Mouse (Mus musculus) limb, embryonic 15.5 days (tissue): ENCODE data around the gene Ppp4r4. TPM values are rescaled to one million over a fixed set of nuclear protein-coding genes. Genes with fewer than 3 reads are reported as not detected.
"Not testable (repeated sequence)": the region's sequence is repeated elsewhere in the genome, so short reads cannot be mapped to it uniquely, and the experiment has no call there.

Source experiments
- ATAC-seq: fragments of 200-750 bp; cut with Nextera tagmentation; 2 replicates; pipeline ENCODE4 v1.8.0; 2017; ENCODE audit warnings: low read depth, moderate TSS enrichment; ENCODE audit not compliant: insufficient number of reproducible peaks, low FRiP score, low TSS enrichment
- H3K27ac ChIP-seq: fragments of 300-500 bp; sonication (generic); 2 replicates; pipeline ENCODE4 v1.5.1; 2015; ENCODE audit warnings: moderate library complexity, mild to moderate bottlenecking, inconsistent platforms
- H3K27me3 ChIP-seq: fragments of 300-500 bp; sonication (generic); 2 replicates; pipeline ENCODE4 v1.6.1; 2015; ENCODE audit warnings: inconsistent platforms
- H3K36me3 ChIP-seq: fragments of 300-500 bp; sonication (generic); 2 replicates; pipeline ENCODE4 v1.6.1; 2015; ENCODE audit warnings: inconsistent platforms
- H3K4me1 ChIP-seq: fragments of 300-500 bp; sonication (generic); 2 replicates; pipeline ENCODE4 v1.6.1; 2015; ENCODE audit warnings: inconsistent platforms
- H3K4me2 ChIP-seq: fragments of 300-500 bp; sonication (generic); 2 replicates; pipeline ENCODE4 v1.6.1; 2015; ENCODE audit warnings: mild to moderate bottlenecking, inconsistent platforms
- H3K4me3 ChIP-seq: fragments of 300-500 bp; sonication (generic); 2 replicates; pipeline ENCODE4 v1.5.1; 2015; ENCODE audit warnings: mild to moderate bottlenecking, inconsistent platforms
- H3K9ac ChIP-seq: fragments of 300-500 bp; sonication (generic); 2 replicates; pipeline ENCODE4 v1.6.1; 2015; ENCODE audit warnings: inconsistent platforms
- H3K9me3 ChIP-seq: fragments of 300-500 bp; sonication (generic); 2 replicates; pipeline ENCODE4 v1.6.1; 2016; ENCODE audit warnings: inconsistent platforms
- WGBS: fragments of 180-500 bp; shearing (Covaris S2); methylation state at CpG from one replicate; pipeline ENCODE4 v1.1.7; 2015; 5-methylcytosine and 5-hydroxymethylcytosine counted together
- polyA plus RNA-seq: library from polyadenylated mRNA; unstranded; fragments of >200 nt; fragmentation: Nextera tagmentation; extraction: Ambion mirVana; gene quantifications from 2 replicates; pipeline ENCODE4 v1.2.1, GENCODE M21; 2015

Gene Ppp4r4
- polyA plus RNA-seq, 1 experiment from 2014 or later = 0.67 TPM

DNA sequence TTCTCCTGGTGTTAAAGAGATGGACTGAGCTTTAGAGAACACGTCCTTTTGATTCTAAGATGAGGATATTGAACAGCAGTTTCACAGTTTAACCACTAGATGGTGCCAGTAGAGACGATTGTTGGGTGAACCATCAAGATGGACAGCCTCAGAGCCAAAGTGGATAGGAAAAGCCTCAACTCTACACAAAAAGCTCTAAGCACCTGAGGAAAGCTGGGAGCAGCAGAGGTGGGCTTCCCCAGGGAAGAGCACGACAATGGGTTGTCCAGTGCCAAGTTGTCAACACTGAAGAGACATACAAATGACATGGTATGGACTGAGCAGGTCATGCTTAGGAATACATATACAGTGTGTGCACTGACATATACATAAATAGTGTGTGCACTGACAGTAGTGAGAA lies 12.1 kb downstream of the Ppp4r4 start:
- H3K27me3 ChIP-seq = no peaks in the 10 kb centered on the region
- no peak for ATAC-seq
- H3K27ac ChIP-seq = no peak overlapping the region
- no peak overlapping the region for H3K9ac ChIP-seq
- no peak overlapping the region for H3K4me3 ChIP-seq
- 6% methylated on average over 3 of the region's 3 CpGs for WGBS
- no peaks in the 10 kb centered on the region for H3K9me3 ChIP-seq
- no peaks in the 10 kb centered on the region for H3K36me3 ChIP-seq
- H3K4me1 ChIP-seq = no peaks in the 10 kb centered on the region
- no peak overlapping the region for H3K4me2 ChIP-seq

DNA sequence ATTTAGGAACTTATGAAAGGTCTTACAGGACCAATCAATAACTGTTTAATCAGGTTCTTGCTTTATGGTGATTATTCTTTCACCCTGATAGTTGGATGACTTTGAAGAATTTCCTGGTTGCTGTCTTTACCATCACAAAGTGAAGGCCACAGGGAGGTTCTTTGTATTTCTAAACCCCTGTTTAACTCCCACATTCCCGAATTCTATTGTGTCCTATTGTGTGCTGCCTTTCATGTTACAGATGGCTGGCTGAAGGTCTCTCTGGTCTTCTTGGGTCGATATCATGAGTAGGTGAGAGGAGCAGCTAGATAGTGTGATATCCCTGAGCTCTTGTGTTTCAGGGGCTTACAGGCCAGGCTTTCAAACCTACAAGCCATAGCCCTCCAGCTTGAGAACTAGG lies 15.4 kb downstream of the Ppp4r4 start:
- no peak for ATAC-seq
- H3K27me3 ChIP-seq = no peaks in the 10 kb centered on the region
- no peaks in the 10 kb centered on the region for H3K36me3 ChIP-seq
- no peaks in the 10 kb centered on the region for H3K4me1 ChIP-seq
- no peak overlapping the region for H3K9ac ChIP-seq
- no peak overlapping the region for H3K4me3 ChIP-seq
- no peak overlapping the region for H3K27ac ChIP-seq
- 57% methylated on average over 2 of the region's 2 CpGs for WGBS
- H3K4me2 ChIP-seq = no peak overlapping the region
- no peaks in the 10 kb centered on the region for H3K9me3 ChIP-seq

GRCm38 (mm10) chr12:103548526-103548925 lies 16.4 kb downstream of the Ppp4r4 start:
- H3K9ac ChIP-seq = no peak overlapping the region
- H3K27me3 ChIP-seq = no peaks in the 10 kb centered on the region
- 58% methylated on average over 4 of the region's 4 CpGs for WGBS
- H3K9me3 ChIP-seq = no peaks in the 10 kb centered on the region
- no peak for ATAC-seq
- no peaks in the 10 kb centered on the region for H3K36me3 ChIP-seq
- no peak overlapping the region for H3K27ac ChIP-seq
- no peak overlapping the region for H3K4me2 ChIP-seq
- H3K4me3 ChIP-seq = no peak overlapping the region
- no peaks in the 10 kb centered on the region for H3K4me1 ChIP-seq

DNA sequence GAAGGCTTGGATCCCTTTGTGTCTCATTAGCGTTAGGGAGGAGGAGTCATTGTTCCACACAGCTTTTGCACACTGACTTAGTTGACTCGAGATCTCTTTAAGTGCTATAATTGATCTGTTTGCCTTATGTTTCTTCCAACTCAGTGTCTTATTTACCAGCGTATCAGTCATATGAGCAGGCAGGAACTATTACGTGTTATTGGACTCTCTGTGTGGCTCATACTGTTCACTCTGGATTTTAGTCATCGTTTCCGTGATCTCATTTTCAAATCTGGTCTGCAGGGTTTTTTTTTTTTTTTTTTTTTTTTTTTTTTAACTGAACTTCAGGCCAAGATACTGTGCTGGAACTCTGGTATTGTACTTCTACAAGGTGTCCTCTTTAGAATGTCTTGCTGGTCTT lies 18.0 kb downstream of the Ppp4r4 start:
- Histone ChIP-seq H3K9me3 (no peaks in the 10 kb centered on the region), H3K4me2 (no peak overlapping the region), H3K4me3 (no peak overlapping the region), H3K9ac (no peak overlapping the region), H3K4me1 (no peaks in the 10 kb centered on the region), H3K36me3 (no peaks in the 10 kb centered on the region), H3K27me3 (no peaks in the 10 kb centered on the region), H3K27ac (no peak overlapping the region)
- ATAC-seq = no peak
- 71% methylated on average over 6 of the region's 6 CpGs for WGBS

DNA sequence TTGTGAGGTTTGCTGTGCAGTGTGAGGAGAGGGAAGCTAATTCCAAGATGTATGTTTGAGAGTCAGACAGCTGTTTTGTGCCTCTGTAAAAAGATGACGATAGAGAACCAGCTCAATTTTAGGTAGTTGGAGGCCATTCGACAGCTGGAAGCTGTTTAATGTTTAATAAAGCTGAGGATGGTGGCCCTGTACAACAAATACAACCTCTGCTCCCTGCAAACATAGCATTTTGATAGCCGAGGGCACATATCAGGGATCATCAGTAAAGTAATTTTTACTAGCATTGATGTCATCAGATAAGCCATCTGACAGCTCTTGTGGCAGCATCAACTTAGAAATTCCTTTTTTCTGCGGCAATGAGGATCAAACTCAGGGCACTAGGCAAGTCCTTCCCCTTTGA lies 19.3 kb downstream of the Ppp4r4 start:
- 48% methylated on average over 4 of the region's 4 CpGs for WGBS
- Histone ChIP-seq H3K27ac (no peak overlapping the region), H3K4me2 (no peak overlapping the region), H3K36me3 (no peaks in the 10 kb centered on the region), H3K4me3 (no peak overlapping the region), H3K9ac (no peak overlapping the region), H3K27me3 (no peaks in the 10 kb centered on the region), H3K4me1 (no peaks in the 10 kb centered on the region), H3K9me3 (no peaks in the 10 kb centered on the region)
- ATAC-seq = no peak

GRCm38 (mm10) chr12:103552506-103552905 lies 20.4 kb downstream of the Ppp4r4 start:
- Histone ChIP-seq H3K9me3 (no peaks in the 10 kb centered on the region), H3K36me3 (no peaks in the 10 kb centered on the region), H3K4me3 (no peak overlapping the region), H3K27ac (no peak overlapping the region), H3K4me1 (no peaks in the 10 kb centered on the region), H3K27me3 (no peaks in the 10 kb centered on the region), H3K9ac (no peak overlapping the region), H3K4me2 (no peak overlapping the region)
- ATAC-seq = no peak
- WGBS = 85% methylated on average over 2 of the region's 2 CpGs

DNA sequence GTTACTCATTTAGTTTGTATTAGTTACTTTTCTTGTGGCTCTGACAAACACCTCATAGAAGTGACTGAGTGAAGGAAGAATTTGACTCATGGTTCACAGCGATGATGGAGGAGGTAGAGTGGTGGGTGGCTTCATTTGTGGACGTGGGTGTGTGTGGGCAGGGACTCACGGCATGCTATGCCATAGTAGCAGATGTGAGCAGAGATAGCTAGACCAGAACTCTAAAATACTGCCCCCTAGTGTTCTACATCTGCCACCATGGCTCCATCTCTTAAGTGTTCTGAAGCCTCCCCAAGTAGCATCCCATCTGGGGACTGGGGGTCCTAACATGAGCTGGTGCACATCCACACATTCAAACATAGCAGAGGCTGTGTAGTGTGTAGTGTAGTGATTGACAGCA lies 21.4 kb downstream of the Ppp4r4 start:
- no peak overlapping the region for H3K27ac ChIP-seq
- H3K9ac ChIP-seq = no peak overlapping the region
- H3K4me1 ChIP-seq = no peaks in the 10 kb centered on the region
- H3K4me3 ChIP-seq = no peak overlapping the region
- ATAC-seq = no peak
- H3K4me2 ChIP-seq = no peak overlapping the region
- no peaks in the 10 kb centered on the region for H3K36me3 ChIP-seq
- 78% methylated on average over 3 of the region's 3 CpGs for WGBS
- no peaks in the 10 kb centered on the region for H3K9me3 ChIP-seq
- no peaks in the 10 kb centered on the region for H3K27me3 ChIP-seq

DNA sequence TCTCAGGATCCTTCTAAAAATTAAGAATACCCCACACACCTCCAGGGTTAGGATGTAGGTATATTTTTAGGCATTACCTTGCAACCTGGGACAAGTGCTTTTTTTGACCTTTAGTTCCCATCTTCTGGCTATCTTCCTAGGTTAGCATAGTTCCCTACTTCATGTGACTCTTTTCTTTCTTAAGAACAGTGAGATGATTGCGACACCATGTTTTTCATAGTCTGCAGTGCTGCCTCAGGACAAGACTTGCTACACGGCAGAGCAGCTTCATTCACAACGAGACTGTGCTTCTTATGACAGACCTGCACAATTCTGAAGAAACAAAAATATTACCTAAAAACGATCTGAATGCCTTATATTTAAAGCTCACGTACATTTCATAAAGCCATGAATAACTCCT lies 24.8 kb downstream of the Ppp4r4 start:
- Histone ChIP-seq H3K4me2 (no peak overlapping the region), H3K27me3 (no peaks in the 10 kb centered on the region), H3K9me3 (no peaks in the 10 kb centered on the region), H3K27ac (no peak overlapping the region), H3K4me3 (no peak overlapping the region), H3K4me1 (no peaks in the 10 kb centered on the region), H3K9ac (no peak overlapping the region), H3K36me3 (no peaks in the 10 kb centered on the region)
- no peak for ATAC-seq
- WGBS = 83% methylated on average over 5 of the region's 5 CpGs

GRCm38 (mm10) chr12:103564726-103565125 lies 32.6 kb downstream of the Ppp4r4 start:
- no peaks in the 10 kb centered on the region for H3K36me3 ChIP-seq
- no peak overlapping the region for H3K4me3 ChIP-seq
- no peak overlapping the region for H3K27ac ChIP-seq
- no peaks in the 10 kb centered on the region for H3K9me3 ChIP-seq
- H3K4me1 ChIP-seq = no peaks in the 10 kb centered on the region
- no peak overlapping the region for H3K4me2 ChIP-seq
- H3K9ac ChIP-seq = no peak overlapping the region
- H3K27me3 ChIP-seq = no peaks in the 10 kb centered on the region
- 57% methylated on average over 1 of the region's 1 CpGs for WGBS
- no peak for ATAC-seq

DNA sequence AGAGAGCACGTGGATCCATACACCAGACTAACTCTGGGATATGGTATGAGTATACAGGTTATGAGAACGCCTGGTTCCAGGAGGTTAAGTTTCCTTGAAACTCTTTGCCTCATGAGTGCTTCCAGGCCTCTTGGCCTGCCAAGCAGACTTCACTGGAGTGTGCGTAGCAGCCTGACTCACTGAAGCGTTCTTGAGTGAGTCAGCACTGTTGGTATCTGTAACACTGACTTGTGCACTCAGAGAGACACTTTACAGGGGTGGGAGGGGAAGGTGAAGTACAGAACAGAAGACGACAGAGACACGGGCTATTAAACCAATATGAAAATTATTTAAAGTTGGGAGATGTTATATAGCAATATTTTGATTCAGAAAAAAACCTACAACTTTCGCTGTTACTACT lies 33.1 kb downstream of the Ppp4r4 start:
- 78% methylated on average over 7 of the region's 7 CpGs for WGBS
- H3K36me3 ChIP-seq = no peaks in the 10 kb centered on the region

GRCm38 (mm10) chr12:103567129-103567528 lies 35.0 kb downstream of the Ppp4r4 start:
- no peaks in the 10 kb centered on the region for H3K4me1 ChIP-seq
- no peak overlapping the region for H3K27ac ChIP-seq
- no peaks in the 10 kb centered on the region for H3K9me3 ChIP-seq
- no peak overlapping the region for H3K4me3 ChIP-seq
- no peaks in the 10 kb centered on the region for H3K36me3 ChIP-seq
- no peak overlapping the region for H3K9ac ChIP-seq
- 66% methylated on average over 3 of the region's 3 CpGs for WGBS
- ATAC-seq = no peak
- no peak overlapping the region for H3K4me2 ChIP-seq
- no peaks in the 10 kb centered on the region for H3K27me3 ChIP-seq

More for the DNA sequence above, 33.1 kb downstream of the Ppp4r4 start:
- H3K9ac ChIP-seq = no peak overlapping the region
- ATAC-seq = no peak
- no peaks in the 10 kb centered on the region for H3K4me1 ChIP-seq
- H3K4me3 ChIP-seq = no peak overlapping the region
- no peaks in the 10 kb centered on the region for H3K9me3 ChIP-seq
- no peak overlapping the region for H3K27ac ChIP-seq
- H3K27me3 ChIP-seq = no peaks in the 10 kb centered on the region
- no peak overlapping the region for H3K4me2 ChIP-seq

DNA sequence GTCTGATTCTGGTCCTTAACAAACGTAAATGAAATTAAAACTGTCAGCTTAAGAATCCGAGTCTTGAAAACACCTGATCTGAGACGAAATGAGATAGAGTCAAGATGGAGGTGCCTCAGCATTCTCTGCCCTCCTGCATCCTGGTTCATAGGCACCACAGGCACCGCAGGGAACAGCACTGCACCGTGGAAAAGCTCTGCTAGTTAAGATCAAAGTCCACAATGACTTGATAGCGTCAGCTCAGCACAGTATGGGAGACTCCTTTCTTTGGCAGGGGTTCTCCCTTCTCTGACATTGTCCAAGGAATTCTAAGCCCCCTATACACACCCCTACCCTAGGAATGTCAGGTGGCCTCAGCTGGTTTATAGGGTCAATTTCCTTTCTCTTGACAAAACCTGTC lies 37.6 kb downstream of the Ppp4r4 start:
- Histone ChIP-seq H3K9ac (no peak overlapping the region), H3K9me3 (no peaks in the 10 kb centered on the region), H3K27me3 (no peaks in the 10 kb centered on the region), H3K4me3 (no peak overlapping the region), H3K4me1 (no peaks in the 10 kb centered on the region), H3K27ac (no peak overlapping the region), H3K36me3 (no peaks in the 10 kb centered on the region), H3K4me2 (no peak overlapping the region)
- 54% methylated on average over 6 of the region's 6 CpGs for WGBS
- no peak for ATAC-seq

DNA sequence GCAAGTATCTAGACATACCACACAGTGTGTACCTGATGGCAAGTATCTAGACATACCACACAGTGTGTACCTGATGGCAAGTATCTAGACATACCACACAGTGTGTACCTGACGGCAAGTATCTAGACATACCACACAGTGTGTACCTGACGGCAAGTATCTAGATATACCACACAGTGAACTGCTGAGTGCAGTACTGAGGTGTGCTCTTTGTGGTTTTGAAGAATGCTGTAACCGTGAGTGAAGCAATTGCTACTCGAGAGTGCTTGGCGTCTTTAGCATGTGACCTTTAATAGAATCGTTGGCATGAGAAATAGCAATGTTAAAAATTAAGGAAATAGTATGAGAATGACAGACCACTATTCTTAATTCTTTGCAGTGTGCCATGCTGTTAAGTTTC lies 46.1 kb downstream of the Ppp4r4 start:
- H3K9me3 ChIP-seq, ATAC-seq, H3K4me3 ChIP-seq, H3K27ac ChIP-seq, H3K4me1 ChIP-seq, H3K27me3 ChIP-seq, H3K36me3 ChIP-seq, H3K4me2 ChIP-seq, H3K9ac ChIP-seq: not testable (repeated sequence)
- WGBS = 84% methylated on average over 6 of the region's 6 CpGs
